Mouse (Mus musculus) layer of hippocampus, postnatal 25 days (tissue): ENCODE measurements around the gene Katnal1. TPM values are rescaled to one million over a fixed set of nuclear protein-coding genes. Genes with fewer than 3 reads are reported as not detected.

Source experiments
- DNase-seq, 2 experiments: peaks; one replicate each; pipeline ENCODE4 v3.0.0; 2022; ENCODE audit warnings: mixed read lengths in 2 of 2, low spot score in 1 of 2; ENCODE audit errors: extremely low spot score in 1 of 2
- total RNA-seq, 2 experiments: library from RNA; stranded (reverse); gene quantifications; 2 replicates each; pipeline ENCODE4 v1.2.3; 2021

Katnal1 gene
- total RNA-seq = 10 to 100 TPM; 60.1 to 63.6 TPM

DNA sequence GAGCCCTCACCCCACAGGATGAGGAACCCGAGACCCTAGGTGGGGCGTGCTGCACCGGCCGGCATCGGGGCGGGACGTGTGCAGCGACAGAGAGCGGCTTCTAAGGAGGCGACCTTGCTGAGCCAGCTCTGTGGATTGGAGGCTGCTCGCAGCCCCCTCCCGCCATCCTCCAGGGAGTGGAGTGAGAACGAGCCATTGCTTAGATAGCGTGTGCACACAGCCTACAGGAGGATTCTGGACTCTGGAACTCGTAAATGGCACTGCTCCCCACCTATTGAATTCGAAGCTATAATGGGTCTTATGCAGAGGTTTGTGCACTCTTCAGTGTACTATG is at the start of gene Katnal1:
Gene Katnal1 (minus strand): TSS at position 205 of the 334 bp plus-strand sequence.
- DNase-seq = no peak

DNA sequence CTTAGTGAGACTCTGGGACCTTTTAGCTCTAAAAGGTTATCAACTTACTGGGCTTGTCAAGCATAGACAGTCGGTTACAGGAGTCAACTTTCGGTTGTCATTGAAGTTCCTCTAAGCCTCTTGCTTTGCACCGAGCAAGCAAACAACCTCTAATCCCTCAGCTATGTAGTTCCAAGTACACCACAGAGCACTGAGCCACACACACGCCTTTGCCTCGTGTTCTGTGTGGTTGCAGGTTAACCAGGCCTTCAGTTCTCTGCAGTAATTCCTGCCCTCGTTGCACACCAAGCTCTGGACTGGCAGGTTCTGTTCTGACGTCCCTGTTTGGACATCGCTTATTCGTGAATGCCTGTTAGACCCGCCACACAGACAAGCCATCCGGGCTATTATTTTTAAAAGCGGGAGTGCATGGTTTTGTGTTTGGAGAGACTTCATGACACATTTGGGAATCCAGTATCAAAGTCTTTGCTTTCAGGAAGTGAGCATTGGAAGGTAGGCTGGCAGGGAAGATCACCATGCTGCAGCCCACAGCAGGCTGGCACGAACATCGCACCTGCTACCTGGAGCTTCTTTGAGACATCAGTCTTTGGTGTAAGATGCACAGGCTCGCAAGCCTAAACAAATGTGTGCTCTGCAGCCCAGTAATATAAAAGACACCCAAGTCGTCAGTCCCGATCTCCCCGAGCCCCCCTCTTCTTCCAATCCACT is 49.5 kb upstream of the Katnal1 start:
- no peak for DNase-seq

DNA sequence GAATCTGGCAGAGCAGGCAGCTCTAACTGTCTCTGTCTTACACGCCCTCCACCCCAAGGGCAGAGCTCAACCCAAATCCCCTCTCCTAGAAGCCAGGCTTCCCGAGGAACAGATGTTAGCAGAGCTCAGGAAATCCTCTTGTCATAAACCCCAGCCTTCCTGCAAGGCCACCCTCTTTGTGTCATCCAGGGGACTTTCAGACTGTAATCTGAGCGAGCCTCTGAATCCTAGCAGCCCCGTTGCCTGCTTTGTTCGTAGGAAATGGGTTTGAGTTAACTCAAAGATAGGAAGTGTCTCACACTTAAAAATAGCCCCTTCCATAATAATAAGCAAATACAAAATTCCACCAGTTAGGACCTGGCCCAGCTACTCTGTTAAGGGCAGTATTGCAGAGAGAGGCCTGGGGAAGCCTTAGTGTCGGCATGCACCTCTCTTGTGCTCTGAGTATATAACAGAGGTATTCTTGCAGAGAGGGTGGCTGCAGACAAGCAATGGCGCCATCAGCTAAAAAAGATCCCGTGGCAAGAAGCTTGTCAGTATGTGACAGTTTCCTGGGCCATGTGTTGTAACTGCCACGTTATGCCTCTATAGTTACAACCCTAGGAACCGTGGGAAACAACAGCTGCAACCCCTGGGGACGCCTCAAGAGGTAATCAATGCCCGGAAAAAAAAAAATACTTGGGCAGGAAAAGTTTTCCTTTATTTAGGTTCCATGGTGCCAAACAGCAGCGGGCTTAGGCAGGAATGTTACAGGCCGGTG is 48.8 kb upstream of the Katnal1 start:
- no peak for DNase-seq

DNA sequence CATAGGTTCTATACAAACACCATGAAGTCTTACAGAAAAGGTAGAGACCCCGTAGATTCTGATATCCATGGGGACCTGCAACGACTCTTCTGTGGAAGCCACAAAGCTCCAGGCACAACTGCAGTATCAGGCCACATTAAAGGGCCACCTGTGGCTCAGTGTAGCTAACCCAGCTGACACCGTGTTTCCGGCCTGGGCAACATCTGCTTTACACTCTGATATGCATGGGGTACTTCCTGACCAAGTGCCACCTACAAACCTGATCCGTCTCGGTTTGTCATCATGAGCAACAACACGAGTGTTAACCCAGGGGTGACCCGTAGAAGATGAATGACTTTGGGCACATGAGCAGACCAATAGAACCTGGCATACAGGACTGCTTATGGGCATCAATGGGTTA is 47.8 kb upstream of the Katnal1 start:
- no peak for DNase-seq

DNA sequence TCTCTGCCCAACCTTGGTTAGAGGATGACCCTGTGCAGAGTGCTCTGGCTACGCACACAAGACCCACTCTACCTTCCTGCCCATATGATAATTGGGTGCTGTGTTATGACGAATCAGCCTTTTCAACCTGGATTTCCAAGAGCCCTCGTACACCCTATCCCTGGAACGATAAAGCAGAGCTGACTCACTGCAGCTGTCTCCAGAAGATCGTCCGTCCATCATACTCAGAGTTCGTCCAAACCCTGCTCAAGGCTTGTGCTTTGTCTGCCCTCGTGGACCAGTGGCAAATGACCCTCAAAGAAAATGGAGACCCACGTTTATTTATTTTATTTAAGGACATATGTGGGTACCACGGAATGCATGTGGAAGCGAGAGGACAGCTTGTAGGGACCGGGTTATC is 45.9 kb upstream of the Katnal1 start:
- no peak for DNase-seq

DNA sequence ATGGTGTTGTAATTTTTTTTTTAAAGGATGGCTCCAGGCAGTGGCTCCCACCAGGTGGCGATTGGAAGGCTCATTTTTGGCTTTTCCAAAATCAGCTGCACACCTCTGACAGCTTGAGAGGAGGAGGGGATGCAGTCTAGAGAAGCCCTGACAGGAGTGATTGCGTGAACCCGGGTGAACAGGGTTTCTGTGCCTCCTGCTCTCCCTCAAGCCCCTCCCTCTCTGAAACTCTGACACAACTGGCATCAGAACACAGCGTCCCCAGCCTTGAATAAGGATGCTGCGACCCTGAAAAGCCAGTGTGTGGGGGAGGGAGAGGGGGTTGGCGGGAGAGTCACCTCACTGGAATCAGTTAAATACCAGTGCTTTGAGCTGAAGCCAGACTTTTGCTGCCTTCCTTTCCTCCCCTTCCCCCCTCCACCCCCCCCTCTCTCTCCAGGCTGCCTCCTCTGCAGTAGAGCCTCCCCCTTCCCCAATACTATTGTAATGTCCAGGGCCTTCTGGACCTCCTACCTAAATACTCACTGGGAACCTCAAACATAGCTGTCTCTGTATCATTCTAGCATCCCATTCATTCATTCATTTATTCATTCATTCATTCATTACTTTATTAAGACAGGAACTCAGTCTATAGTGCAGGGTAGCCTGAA is 44.0 kb upstream of the Katnal1 start:
- no peak for DNase-seq

DNA sequence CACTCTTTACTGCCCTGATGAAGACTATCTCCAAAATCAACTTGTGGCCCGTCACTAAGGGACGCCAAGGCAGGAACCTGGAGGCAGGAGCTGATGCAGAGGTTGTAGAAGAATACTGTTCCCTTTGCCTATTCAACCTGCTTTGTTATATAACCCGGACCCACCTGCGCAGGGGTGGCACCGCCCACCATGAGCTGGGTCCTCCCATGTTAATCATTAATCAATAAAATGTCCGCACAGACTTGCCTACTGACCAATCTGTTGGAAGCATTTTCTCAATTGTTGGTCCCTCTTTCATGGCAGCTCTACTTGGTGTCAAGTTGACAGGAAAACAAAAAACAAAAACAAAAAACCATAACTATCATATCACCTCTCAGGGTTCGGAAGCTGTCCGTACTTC is 43.0 kb upstream of the Katnal1 start:
- DNase-seq = no peak

DNA sequence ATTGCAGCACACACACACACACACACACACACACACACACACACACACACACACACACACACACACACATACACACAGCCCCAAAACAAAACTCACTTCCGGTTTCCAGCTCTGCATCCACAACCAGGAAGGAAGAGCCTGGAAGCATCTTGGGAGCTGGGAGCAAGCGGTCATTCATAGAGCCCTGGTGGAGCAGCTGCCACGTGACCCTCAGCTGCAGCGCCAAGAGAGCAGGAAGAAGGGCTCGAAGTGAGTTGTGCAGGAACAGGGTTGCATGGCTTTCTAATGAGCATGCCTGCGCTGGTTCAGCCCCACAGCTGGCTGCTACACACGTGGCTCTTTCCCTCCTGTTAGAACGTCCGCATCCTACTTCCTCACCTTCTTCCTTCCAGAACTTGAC is 40.5 kb upstream of the Katnal1 start:
- DNase-seq = no peak

DNA sequence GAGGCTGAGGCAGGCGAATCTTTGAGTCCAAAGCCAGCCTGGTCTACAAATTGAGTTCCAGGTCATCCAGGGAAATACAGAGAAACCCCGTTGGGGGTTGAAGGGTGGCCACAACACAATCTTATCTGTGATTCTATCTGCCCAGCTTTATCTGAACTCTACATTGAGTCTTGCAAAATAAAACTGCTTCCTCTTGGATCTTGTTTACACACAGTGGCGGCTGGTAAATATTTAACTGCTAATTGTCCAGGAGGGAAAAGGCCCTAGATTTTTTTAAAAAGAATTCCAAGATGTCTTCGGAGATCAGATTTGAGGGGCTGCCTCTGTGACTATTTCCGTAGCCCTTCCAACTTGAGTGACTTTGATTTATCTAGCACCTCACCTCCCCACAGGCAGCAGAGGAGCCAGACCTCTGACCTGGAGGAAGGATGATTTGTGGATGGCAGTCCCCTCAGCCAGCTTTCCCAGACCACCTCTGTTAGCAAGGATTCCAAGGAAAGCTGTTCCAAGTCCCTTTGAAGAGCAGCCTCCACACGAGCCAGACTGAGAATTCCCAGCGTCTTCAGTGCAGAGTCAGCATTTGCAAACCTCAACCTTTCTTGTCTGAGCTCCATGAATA is 39.9 kb upstream of the Katnal1 start:
- DNase-seq = no peak

DNA sequence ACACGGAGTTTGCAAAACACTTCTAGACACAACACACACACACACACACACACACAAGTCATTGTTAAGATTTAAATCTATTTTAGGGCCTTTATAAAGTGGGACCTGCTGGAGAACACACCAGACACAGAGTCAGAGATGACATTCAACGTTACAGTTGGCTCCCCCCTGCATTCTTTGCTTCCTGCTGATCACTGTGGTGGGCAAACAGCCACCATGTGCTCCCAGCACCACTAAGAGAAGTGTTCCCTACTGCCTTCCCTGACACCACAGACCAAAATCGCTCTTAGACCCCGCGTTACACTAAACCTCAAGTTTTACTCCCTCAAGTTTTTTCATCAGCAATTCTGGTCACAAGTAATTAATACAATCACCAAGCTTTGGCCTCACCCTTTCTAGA is 39.1 kb upstream of the Katnal1 start:
- DNase-seq = no peak

DNA sequence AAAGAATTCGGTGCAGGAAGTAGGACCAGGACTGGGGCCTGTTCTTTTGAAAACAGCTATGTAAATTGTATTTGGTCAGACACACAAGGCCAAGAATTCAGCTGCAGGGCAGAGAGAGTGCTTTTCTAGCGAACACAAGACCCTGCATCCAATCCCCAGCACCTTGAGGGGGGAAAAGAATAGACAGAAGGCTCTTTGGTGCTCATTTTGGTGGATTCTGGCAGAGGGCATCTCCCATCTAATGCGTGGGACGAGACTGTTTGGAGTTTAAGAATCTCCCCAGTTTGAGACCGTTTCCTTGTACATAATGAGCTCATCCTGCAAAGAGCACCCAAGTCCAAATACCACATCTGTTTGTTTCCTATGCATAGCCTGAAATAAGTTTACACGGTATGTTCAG is 37.3 kb upstream of the Katnal1 start:
- no peak for DNase-seq

DNA sequence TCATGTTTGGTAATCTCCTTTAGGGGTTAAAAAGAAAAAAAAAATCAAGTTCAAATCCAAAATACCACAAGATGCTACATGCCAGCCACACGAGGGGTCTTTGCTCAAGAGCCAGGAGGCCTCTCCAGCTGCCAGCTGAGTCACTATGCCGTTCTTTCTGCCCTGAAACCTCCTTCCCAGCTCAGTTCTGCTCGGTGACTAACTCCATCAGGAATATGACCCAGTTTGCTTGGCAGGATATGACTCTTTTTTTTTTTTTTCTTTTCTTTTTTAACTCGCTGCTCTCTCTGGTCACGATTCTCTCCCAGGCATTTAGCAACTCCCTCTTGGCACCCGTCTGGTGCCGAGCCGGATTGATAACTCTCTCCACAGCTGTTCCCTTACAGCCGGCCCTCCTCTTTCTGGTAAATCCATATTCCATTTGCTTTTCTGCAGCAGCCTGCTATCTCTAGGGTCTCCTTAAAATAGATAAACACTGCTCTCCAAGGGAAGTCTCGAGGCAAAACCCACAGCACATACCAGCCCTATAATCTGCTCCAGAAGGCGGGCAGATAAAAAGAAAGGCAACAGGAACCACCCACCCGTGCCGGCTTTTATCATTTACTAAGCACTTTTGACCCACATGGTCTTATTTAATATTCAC is 36.7 kb upstream of the Katnal1 start:
- DNase-seq = peak; percentile 40 to 49

DNA sequence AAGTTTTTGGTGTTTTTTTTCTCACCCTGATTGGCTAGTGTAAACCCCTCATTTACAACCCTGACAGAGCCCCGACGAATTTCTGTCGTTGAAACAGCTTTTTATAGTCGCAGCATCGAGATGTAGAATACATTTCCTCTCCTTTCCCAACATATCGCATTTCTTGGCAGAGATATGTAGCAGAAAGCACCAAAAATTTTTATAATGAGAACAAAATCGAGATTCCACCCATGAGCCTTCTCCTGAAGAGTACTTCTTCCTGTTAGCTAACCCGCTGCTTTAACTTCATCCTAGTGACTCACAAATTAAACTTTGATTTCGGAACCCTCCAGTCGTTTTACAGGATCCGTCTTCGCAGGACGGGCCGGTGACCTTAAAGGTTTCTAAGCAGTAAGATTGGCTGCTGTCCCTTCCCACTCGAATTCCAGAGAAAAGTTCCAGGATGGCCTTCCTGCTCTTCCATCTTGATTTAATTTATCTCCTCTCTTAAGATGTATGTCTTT is 36.0 kb upstream of the Katnal1 start:
- DNase-seq = no peak

DNA sequence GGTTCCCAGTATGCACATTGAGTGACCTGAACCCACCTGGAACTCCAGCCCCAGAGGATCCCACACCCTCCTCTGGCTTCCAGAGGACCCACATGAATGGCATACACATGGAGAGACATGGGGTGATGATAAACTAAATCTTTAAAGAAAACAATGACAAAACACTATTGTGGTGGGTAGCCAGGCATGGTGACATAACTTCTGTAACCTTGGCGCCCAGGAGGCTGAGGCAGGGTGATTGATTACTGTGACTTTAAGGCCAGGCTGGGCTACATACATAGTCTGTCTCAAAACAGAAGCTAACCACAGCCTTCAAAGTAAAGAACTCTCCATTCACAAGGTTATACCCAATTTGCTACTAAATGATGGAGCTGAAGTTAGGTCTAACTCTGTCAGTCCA is 35.1 kb upstream of the Katnal1 start:
- DNase-seq = no peak

DNA sequence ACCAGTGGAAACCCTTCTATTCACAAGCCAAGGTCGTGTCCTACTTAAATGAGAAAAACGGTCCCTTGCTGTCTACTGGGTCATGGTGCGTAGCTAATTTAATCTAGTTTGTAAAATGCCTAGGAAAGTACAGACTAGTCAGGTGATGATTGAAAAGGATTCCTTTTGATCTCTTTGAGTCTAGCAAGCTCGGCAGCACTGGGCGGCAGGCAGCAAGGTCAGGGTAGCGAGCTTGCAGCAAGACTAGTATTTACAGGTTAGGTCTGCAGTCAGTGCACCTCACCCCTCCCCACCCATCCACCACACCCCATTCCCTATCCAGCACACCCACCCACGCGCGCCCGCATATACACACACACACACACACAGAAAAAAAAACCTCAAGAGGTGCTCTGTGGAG is 31.1 kb upstream of the Katnal1 start:
- no peak for DNase-seq

DNA sequence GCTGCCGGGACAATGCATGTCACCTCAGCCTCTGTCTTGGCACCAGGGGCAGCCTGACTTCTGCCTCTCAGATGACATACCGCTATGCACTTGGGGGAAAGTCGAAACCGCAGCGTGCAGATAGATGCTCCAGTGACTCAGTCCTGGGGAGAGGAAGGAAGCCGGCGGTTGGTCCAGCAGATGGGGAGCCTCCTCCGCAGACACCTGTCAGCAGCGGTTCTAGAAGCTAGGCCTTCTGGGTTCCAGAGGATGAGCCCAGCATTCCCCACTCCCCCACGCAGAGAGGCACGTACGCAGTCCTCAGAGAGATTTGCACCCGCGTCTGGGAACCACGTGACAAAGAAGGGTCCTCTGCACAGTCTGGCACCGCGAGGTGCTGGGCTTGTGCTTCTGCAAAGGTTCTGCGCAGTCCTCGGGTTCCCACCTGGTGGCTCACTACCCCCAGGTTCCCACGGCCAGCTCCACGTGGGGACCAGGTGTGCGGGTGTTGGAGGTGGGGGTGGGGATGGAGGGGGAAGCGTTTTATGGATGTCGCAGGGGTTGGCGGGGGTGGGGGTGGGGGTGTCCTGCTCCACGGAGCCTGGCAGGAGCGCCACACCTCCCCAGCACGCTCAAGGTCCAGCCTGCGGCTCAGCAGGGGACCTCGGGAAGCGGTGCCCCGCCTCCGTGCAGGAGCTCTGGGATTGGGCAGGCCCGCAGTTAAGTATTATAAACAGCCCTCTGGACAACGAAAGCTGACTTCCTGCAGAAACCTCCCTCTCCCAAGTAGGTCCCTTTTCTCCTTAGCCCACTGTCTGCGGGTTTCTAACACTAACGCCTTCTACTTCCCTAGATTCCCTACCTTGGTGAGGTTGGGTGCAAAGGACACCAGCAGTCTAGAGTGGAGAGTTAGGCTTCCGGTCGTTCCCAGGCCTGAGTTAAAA is 30.2 kb upstream of the Katnal1 start:
- peak; percentile 53 to 65 for DNase-seq

DNA sequence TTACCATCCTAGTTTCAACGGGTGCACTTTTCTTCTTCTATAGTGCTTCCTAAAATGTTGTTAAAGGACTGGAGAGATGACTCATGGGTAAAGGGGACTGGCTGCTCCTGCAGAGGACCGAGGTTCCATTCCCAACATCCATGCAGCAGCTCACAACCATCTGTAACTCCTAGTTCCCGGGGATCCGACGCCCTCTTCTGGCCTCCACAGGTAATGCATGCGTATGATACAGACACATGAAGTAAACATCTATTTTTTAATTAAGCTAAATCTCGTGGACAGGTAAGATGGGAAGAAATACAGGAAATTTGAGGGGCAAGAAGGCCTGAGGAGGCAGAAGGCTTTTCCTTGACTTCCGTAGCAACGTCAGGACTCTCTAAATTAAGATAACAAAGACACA is 29.2 kb upstream of the Katnal1 start:
- DNase-seq = peak in 1 of 2 experiments; percentile 18

DNA sequence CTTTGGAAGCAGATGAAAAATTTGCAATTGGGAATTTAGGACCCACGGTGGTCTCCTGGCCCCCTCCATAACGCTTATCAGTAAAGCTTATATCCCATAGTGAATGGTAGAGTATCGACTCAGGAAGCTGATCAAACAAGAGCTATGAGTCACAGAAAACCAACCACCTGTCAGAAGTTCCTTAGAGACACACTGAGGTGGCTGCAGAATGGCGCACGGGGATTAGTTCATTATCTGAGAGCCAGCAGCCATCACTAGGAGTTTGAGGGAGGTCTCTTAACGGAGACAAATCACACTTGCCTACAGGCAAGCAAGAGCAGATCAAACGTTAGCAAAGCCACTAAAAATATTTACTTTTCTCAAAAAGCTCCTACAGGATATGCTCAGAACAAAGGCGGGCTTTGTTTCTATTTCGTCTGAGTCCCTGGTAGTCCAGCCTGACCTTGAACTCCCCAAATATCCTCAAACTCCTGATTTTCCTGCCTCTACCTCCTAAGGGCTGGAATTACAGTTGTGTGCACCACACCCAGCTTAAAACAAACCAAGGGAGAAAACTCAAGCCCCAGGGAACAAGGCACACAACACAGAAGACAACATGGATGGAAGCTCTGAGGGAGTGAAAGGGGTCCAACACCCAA is 27.9 kb upstream of the Katnal1 start:
- DNase-seq = no peak

DNA sequence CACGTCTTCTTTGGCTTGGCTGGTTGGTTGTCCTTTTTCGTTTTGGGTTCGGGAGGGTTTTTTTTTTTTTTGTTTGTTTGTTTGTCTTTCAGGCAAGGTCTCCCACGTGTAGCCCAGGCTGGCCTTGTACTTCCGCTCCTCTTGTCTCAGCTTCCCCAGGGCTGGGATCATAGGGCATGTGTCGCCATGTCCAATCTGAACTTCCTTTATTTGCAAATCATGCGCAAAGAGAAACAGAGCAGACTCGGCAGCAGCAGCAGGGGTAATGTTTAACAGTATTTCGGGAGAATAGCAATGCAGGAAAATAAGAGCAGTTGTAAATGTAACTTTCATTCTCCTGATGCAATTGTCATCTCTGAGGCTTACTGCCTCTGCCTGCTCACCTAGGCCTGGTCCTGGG is 27.0 kb upstream of the Katnal1 start:
- no peak for DNase-seq
